Mouse (Mus musculus): ENCODE results near the gene Bicd2. TPM values are rescaled to one million over a fixed set of nuclear protein-coding genes. Genes with fewer than 3 reads are reported as not detected.

Bicd2 gene
- polyA plus RNA-seq (2017; shearing (Covaris generic)): 18.9 TPM

DNA sequence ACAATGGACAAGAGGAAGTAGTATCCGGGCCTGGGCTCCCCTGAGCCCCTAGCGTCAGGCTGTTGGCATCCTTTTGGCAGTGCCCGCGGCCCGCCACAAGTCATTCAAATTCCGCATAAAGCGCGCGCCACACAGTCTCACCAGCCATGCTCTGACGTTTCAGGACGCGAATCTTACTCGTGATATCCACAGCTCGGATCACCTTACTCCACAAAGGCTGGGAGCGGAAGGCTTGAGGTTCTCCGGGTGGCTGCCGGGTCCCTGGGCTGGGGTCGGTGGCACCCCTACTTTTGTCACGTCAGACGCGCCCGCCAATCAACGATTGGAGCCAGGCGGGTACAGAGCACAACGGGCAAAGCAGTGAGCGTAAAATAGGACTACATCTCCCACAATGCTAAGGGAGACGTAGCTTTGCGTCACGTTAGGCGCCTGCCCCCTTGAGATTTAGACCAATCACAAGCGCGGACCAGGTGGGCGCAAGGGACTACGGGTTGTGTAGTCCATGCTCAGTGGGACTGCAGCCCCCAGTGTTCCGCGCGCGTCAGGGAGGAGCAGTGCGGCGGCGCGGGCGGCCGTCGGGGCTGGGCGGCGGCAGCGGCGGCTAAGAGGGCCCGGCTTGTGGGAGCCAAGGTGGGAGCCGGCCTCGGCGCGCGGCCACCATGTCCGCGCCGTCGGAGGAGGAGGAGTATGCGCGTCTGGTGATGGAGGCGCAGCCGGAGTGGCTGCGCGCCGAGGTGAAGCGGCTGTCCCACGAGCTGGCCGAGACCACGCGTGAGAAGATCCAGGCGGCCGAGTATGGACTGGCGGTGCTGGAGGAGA is at the start of gene Bicd2:
Gene Bicd2, plus strand, starts transcription at position 574 of the 819 bp plus-strand sequence.

GRCm38 (mm10) chr13:49320040-49320439 is 21.3 kb upstream of the Bicd2 start, which contains the start of gene Fgd3:
Fgd3 (minus strand) TSS chr13:49320311.

GRCm38 (mm10) chr13:49420754-49421605 is 79.6 kb downstream of the Bicd2 start, which contains the start of gene Ippk:
Ippk (plus strand) TSS chr13:49421249.

Other genes with a start within 250 kb of the Bicd2 start
- not detected for gene Wnk2, start 193.6 kb upstream of the Bicd2 start, polyA plus RNA-seq (2017; shearing (Covaris generic))
- 77.0 TPM for gene Ninj1, start 154.1 kb upstream of the Bicd2 start, polyA plus RNA-seq (2017; shearing (Covaris generic))
- 91.7 TPM for gene Card19, start 125.5 kb upstream of the Bicd2 start, polyA plus RNA-seq (2017; shearing (Covaris generic))
- gene Susd3, start 92.9 kb upstream of the Bicd2 start, polyA plus RNA-seq (2017; shearing (Covaris generic)): 22.4 TPM
- 23.2 TPM for gene Fgd3, start 21.3 kb upstream of the Bicd2 start, polyA plus RNA-seq (2017; shearing (Covaris generic))
- 11.1 TPM for gene Ippk, start 79.7 kb downstream of the Bicd2 start, polyA plus RNA-seq (2017; shearing (Covaris generic))
- 4.8 TPM for gene Tes3-ps, start 151.7 kb downstream of the Bicd2 start, polyA plus RNA-seq (2017; shearing (Covaris generic))
- not detected for gene Ecm2, start 163.2 kb downstream of the Bicd2 start, polyA plus RNA-seq (2017; shearing (Covaris generic))
- gene Aspn, start 202.9 kb downstream of the Bicd2 start, polyA plus RNA-seq (2017; shearing (Covaris generic)): not detected
- not detected for gene Omd, start 240.9 kb downstream of the Bicd2 start, polyA plus RNA-seq (2017; shearing (Covaris generic))